Mouse (Mus musculus): ENCODE measurements at regions not wholly inside any gene's neighbourhood (a gene's known extent, or its start where the extent isn't known, plus 50 kb on each side); places are given as distances from the start of the nearest gene placed in this dataset.
"Not testable (repeated sequence)": the region's sequence is repeated elsewhere in the genome, so short reads cannot be mapped to it uniquely, and the experiment has no call there.

DNA sequence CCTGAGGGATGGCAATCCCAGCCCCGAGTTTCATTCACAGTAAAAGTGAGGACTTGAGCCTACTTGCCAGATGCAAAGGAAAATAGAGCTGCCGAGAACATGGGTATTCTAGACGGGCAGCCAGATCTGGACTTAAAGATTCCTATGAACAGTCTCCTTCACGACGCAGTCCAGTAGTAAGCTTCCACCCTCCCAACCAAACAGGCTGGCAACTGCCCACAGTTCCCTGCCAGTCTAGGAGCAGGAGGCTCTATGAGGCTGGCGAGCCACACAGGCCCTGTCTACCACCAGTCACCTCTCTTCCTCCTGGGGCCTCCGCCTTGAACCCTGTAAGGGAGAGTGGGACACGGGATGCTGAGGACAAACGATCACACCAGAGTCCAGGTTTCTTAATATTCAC, 153.5 kb upstream of the Snrpn start:
- no peak for DNase-seq

- DNase-seq = peak; percentile 20 to 49
These were observed 104.3 kb upstream of the Snrpn start for GRCm38 (mm10) chr7:60244187-60244866.

DNA sequence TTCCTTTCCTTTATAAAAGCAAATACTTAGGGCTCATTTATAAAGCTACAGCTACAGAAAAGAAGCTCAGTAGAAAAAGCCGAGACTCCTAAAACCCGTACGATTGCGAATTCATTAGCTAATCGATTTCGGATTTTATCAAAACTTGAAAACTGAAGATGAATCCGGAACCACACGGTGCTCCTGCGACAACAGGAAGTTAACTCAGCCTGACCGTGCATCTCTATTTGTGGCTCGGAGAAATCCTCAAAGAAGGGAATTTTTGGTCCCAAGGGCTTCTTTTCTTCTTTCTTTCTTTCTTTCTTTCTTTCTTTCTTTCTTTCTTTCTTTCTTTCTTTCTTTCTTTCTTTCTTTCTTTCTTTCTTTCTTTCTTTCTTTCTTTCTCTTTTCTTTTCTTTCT, 103.7 kb upstream of the Snrpn start:
- DNase-seq = peak; percentile 46 to 57

DNA sequence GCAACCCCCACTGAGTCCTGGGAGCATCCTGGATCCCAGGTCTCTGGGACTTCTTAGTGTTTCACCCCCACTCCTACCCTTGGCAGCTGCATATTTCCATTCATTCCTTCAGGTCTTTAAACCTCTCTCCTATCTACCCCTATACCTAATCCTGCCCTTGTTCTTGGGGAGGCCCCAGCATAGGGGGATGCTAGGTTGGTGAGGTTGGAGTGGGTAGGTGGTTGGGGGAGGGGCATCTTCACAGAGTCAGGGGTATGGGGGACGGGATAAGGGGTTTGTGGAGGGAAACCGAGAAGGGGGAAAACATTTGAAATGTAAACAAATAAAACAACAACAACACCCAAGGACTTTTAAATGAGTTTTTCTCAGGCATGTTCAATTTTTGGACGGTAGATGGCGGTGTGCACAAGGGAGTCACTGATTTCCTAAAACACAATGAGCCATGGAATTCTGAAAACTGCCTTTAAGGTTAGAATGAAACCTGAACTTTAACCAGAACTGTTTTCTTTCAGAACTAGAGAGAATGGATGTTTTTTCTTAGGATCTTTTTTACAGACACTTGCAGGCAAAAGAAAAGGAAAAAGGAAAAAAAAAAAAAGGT, 98.7 kb upstream of the Snrpn start:
- DNase-seq = peak; percentile 18 to 50

DNA sequence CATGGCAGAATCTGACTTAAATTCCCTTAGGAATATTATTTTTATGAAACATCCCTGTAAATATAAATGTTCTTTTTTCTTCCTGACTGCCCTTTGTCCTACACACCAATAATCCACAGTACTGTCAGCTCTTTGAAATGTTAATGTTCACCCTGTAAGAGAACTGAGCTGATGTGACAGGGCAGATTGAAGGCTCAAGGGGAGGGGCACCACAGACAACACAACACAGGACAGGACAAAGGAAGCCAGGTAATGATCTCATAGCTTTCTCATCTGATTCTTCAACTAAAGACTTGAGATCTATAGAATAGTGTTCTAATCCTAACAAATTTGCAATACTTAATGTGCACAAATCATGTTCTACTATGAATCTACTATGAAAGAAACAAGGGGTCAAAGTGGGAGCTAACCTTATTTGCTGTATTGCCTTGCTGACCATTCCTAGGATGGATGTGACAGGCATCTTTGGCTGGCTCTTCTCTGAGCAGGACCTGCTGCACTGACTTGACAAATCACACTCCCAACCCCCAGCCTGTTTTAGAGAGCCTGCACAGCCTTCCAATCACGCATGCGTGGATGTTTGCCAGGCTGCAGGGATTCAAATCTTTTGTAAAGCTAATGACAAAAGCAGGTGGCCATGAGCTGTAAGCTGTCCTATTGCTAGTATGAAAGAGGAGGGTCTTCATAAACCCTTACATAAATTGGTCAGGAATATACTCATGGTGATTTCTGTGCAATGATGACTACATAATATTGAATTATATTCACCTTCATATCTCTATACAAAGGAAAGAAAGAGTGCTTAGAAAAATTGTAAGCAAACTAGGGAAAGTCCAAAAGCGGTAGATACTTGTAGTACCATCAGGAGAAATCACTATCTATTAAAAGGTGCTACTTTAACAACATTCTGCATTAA, 76.6 kb upstream of the Snrpn start:
- not testable (repeated sequence) for DNase-seq
